In the genomic region with DNA sequence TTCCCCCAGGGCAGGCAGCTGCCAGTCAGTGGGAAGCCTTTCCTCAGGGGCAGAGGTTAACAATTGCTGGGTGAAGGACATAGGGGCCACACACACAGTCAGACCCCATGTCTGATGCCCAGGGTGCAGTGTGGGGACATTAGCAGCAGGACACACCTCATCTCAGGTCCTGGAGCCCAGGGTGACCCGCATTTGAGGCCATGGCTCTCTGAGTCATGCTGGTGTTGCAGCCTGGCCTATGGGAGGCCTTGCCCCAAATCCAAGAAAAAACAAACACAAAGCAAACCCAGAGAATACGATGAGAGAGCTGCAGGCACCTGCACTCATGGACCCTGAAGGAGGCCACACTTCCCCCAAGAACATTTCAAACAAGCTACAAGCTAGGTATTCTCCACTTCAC, we compare ENCODE assay signal across 10 mouse cellular contexts.
"Had no signal": no experiment of that assay in that cellular context is flagged by ENCODE, and none has a peak within 500 bp of the region (broad histone marks: within the 10 kb centered on the region; RNA-seq: fewer than 3 reads in every experiment).

No protein-coding gene starts in this region.

- H3K4me3 ChIP-seq: limb, embryonic 13.5 days; midbrain, embryonic 15.5 days; neural tube, embryonic 12.5 days had no signal

- H3K4me1 ChIP-seq: limb, embryonic 13.5 days had no signal

- H3K4me2 ChIP-seq: limb, embryonic 13.5 days; midbrain, embryonic 15.5 days; neural tube, embryonic 12.5 days had no signal

- H3K27me3 ChIP-seq: limb, embryonic 13.5 days; midbrain, embryonic 15.5 days; neural tube, embryonic 12.5 days had no signal

- H3K9me3 ChIP-seq: limb, embryonic 13.5 days; midbrain, embryonic 15.5 days; neural tube, embryonic 12.5 days had no signal

- DNase-seq: kidney, postnatal 10 days; layer of hippocampus, postnatal 36 days; left cerebral cortex, postnatal 4 days; lung, adult 18-20 months; thymus, postnatal 4 days had no signal

- ATAC-seq: midbrain, embryonic 15.5 days had no signal

- H3K27ac ChIP-seq: limb, embryonic 13.5 days; liver, embryonic 14.5 days; neural tube, embryonic 12.5 days; stomach, postnatal 0 days had no signal

- H3K9ac ChIP-seq: limb, embryonic 13.5 days; liver, embryonic 14.5 days; midbrain, embryonic 15.5 days; neural tube, embryonic 12.5 days had no signal
